Mouse (Mus musculus) bone marrow, adult 2 months (tissue): ENCODE results near the gene Pthlh.

Experiments
- CTCF ChIP-seq: fragments of 200-500 bp; IDR thresholded peaks from 2 replicates; pipeline ENCODE4 v1.5.1; 2011; ENCODE audit warnings: low read length, control low read depth; ENCODE audit not compliant: control insufficient read depth, insufficient read depth
- POLR2A ChIP-seq: fragments of 200-500 bp; IDR thresholded peaks from 2 replicates; pipeline ENCODE4 v1.6.1; 2011; ENCODE audit warnings: low read depth, mild to moderate bottlenecking, control low read depth, low read length, borderline replicate concordance; ENCODE audit not compliant: control insufficient read depth

DNA sequence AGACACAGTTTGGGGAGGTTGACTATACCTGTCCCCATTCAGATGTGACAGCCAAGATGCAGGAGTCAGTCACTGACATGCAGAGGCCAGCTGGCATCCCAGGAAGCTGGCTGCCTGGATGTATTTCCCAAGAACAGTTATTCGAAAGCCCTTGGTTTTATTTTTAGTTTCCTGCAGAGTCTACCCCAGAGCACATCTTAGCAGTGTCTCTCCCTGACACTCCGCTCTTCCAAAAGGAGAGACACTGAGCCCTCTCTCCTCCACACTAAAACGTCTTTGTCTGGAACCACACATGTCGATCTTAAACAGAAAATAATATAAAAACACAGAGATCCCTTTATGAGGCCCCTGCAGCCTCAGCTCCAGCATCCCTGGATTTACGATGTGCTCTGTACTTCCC, 44.9 kb downstream of the Pthlh start:
- no peak for TF ChIP-seq CTCF
- TF ChIP-seq POLR2A, result no peak
